Mouse (Mus musculus) liver, embryonic 11.5 days (tissue): ENCODE results near the gene Nhlrc4. TPM values are rescaled to one million over a fixed set of nuclear protein-coding genes. Genes with fewer than 3 reads are reported as not detected.

Experiments used
- ATAC-seq: fragments of 200-750 bp; cut with Nextera tagmentation; replicated peaks from 2 replicates; pipeline ENCODE4 v1.8.0; 2017; ENCODE audit warnings: moderate number of reproducible peaks, mild to moderate bottlenecking, moderate TSS enrichment, moderate library complexity; ENCODE audit not compliant: low FRiP score
- DNase-seq: peaks from one replicate; pipeline ENCODE4 v3.0.0-alpha.2; 2017; ENCODE audit warnings: low spot score
- H3K27ac ChIP-seq: fragments of 300-500 bp; sonication (generic); 2 replicates; pipeline ENCODE4 v1.5.1; 2014; ENCODE audit warnings: mild to moderate bottlenecking, low read depth, low read length, control low read depth
- H3K27me3 ChIP-seq: fragments of 300-500 bp; sonication (generic); replicated peaks from 2 replicates; pipeline ENCODE4 v1.6.1; 2014; ENCODE audit warnings: low read length, mixed read lengths; ENCODE audit not compliant: control insufficient read depth, insufficient read depth
- H3K36me3 ChIP-seq: fragments of 300-500 bp; sonication (generic); 2 replicates; pipeline ENCODE4 v1.6.1; 2014; ENCODE audit warnings: mild to moderate bottlenecking, low read length, moderate library complexity, mixed read lengths; ENCODE audit not compliant: control insufficient read depth, insufficient read depth
- H3K4me1 ChIP-seq: fragments of 300-500 bp; sonication (generic); replicated peaks from 2 replicates; pipeline ENCODE4 v1.6.1; 2014; ENCODE audit warnings: low read length, mixed read lengths; ENCODE audit not compliant: control insufficient read depth, insufficient read depth
- H3K4me2 ChIP-seq: fragments of 300-500 bp; sonication (generic); 2 replicates; pipeline ENCODE4 v1.6.1; 2014; ENCODE audit warnings: mild to moderate bottlenecking, control low read depth, moderate library complexity
- H3K4me3 ChIP-seq: fragments of 300-500 bp; sonication (generic); 2 replicates; pipeline ENCODE4 v1.5.1; 2014; ENCODE audit warnings: low read depth, low read length, control low read depth
- H3K9ac ChIP-seq: fragments of 300-500 bp; sonication (generic); 2 replicates; pipeline ENCODE4 v1.6.1; 2014; ENCODE audit warnings: low read depth, low read length, control low read depth
- H3K9me3 ChIP-seq: fragments of 300-500 bp; sonication (generic); 2 replicates; pipeline ENCODE4 v1.6.1; 2016; ENCODE audit warnings: low read length, inconsistent platforms, mixed read lengths; ENCODE audit not compliant: control insufficient read depth
- WGBS: fragments of 180-500 bp; shearing (Covaris S2); extraction: QIAGEN DNeasy Blood & Tissue Kit; methylation state at CpG from one replicate; pipeline ENCODE4 v1.1.7; 2014; 5-methylcytosine and 5-hydroxymethylcytosine counted together
- polyA plus RNA-seq: library from polyadenylated mRNA; unstranded; fragments of >200 nt; fragmentation: Nextera tagmentation; extraction: Ambion mirVana; gene quantifications from 2 replicates; pipeline ENCODE4 v1.2.1, GENCODE M21; 2014

The Nhlrc4 gene
- polyA plus RNA-seq, 1 experiment from 2014 or later = 0.85 TPM

DNA sequence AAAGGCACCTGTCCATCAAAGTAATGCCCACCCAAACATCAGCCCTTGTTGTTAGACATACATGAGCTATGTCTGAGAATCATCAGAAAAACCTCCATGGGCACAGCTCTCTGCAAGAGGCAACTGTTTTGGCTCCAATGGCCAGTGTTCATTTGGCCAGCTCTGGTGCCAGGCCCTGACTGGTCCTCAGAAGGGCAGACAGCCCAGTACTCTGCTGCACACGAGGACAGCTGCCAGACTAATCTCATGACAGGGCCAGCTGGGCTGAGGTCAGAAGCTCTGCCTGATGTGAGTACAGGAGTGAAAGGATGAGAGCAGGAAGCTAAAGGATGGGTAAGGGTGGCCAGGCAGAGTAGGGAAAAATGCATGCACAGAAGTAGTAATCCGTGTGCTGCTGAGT lies 19.4 kb downstream of the Nhlrc4 start:
- Histone ChIP-seq H3K36me3 (peaks cover 40% of the 10 kb centered on the region), H3K27ac (no peak overlapping the region)
- 77% methylated on average over 2 of the region's 2 CpGs for WGBS

DNA sequence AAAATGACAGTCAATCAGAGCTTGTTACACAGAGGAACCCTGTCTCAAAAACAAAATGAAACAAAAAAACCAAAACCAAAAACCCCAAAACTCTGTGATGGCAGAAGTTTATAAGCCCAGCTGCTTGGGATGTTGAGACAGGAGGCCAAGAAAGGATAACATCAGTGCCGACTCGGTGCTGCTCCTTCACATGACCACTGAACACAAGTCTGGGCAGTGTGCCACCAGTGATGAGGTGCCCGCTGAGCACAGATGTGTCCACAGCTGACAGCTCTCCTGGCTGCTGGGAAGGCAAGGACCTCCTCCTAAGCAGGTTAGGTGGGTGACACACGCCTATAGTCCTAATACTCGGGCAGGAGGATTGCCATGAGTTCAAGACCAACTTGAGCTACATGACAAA lies 22.6 kb downstream of the Nhlrc4 start:
- H3K9me3 ChIP-seq = no peaks in the 10 kb centered on the region
- no peak overlapping the region for H3K27ac ChIP-seq
- H3K4me3 ChIP-seq = no peak overlapping the region
- no peak for ATAC-seq
- H3K36me3 ChIP-seq = peaks cover 15% of the 10 kb centered on the region
- no peak overlapping the region for H3K9ac ChIP-seq
- no peaks in the 10 kb centered on the region for H3K27me3 ChIP-seq
- no peak overlapping the region for H3K4me2 ChIP-seq
- DNase-seq = no peak
- WGBS = 80% methylated on average over 5 of the region's 5 CpGs
- H3K4me1 ChIP-seq = peaks cover 16% of the 10 kb centered on the region

More for the DNA sequence above, 19.4 kb downstream of the Nhlrc4 start:
- H3K4me2 ChIP-seq = no peak overlapping the region
- ATAC-seq (no peak), DNase-seq (no peak)
- no peaks in the 10 kb centered on the region for H3K27me3 ChIP-seq
- H3K4me1 ChIP-seq = 0 out of 2 replicates have a peak, but pooled peaks cover 5% of the 10 kb centered on the region
- no peak overlapping the region for H3K9ac ChIP-seq
- H3K9me3 ChIP-seq = no peaks in the 10 kb centered on the region
- no peak overlapping the region for H3K4me3 ChIP-seq

DNA sequence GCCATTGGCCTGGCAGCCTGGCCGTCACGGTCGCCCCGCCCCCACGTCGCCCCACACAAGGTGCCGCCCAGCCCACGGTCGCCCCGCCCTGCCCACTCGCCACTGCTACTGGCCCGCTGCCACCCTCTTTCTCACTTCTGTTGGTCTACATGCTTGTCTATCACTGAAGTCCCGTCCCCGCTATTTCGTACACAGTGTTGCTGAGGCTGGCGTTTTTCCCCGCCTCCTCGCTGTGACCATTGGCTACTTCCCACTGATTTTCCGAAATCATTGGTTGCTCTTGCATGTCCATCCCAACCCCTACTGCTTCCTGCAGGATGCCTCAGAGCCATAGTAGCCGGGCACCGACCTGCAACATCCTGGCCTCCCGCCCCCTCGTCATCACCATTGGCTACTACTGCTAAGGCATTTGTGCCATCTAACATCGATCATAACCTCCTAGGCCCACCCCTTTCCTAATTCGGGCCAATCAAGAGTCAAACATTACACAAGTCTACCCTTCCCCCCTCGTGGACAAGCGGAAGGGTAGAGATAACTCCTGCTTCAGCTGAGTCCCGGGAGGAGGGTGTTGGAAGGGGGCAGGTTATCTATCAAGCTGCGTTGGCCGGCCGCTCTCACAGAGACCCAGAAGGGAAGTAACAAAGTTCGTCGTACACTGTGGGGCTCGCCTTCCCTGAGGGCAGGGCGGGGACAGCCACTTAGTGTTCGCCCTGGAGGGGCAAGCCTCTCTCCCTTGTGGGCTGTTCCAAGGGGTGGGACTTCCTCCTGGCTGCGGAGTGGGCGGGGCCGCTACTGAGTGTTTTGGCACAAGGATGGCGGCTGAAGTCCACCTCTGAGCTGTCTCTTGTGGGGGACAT lies 24.7 kb downstream of the Nhlrc4 start:
- peak overlapping the region; percentile 93 for H3K4me3 ChIP-seq
- peak; percentile 95 for ATAC-seq
- DNase-seq = peak; percentile 100
- H3K9ac ChIP-seq = peak overlapping the region; percentile 68
- under 1% methylated on average over 31 of the region's 40 CpGs for WGBS
- H3K27ac ChIP-seq = peak overlapping the region; percentile 91
- no peaks in the 10 kb centered on the region for H3K27me3 ChIP-seq
- no peaks in the 10 kb centered on the region for H3K9me3 ChIP-seq
- H3K4me1 ChIP-seq = peaks cover 16% of the 10 kb centered on the region
- H3K4me2 ChIP-seq = peak overlapping the region; percentile 85
- H3K36me3 ChIP-seq = no peaks in the 10 kb centered on the region

DNA sequence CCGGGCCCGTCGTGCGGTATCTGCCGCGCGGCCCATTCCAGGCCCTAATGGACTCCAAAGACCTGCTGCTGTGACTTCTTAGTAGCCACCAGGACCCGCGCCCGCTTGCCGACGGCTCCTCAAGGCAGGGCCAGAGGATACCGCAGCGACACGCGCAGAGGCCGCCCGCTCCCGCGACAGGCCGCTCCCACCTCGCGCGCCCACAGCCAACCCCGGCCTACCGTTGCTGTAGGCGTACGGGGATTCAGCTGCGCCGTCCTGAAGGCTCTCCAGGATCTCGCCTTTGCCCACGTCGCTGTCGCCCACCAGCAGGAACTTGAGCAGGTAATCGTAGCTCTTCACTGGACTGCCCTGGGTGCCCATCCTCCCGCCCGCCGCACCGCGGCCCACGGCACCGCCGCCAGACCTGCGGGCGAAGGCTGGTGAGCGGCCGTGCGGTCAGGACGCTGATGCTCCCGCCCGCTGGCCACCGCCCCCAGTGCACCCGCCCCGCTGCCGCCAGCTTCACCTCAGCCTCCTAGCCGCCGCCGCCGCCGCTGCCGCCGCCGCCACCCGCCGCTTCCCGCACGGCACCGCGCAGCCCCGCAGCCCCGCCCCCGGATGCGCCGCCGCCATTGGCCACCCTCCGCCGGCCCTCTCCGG lies 25.5 kb downstream of the Nhlrc4 start, which contains the start of gene Rab40c:
Rab40c (minus strand) TSS at position 584 of the 642 bp plus-strand sequence.
- H3K9me3 ChIP-seq = no peaks in the 10 kb centered on the region
- no peaks in the 10 kb centered on the region for H3K36me3 ChIP-seq
- peak within 1 kb of the TSS; percentile 88 for H3K9ac ChIP-seq
- H3K4me2 ChIP-seq = peak within 1 kb of the TSS; percentile 97
- WGBS = 1% methylated on average over 55 of the region's 78 CpGs
- peak within 1 kb of the TSS; percentile 93 for H3K4me3 ChIP-seq
- peaks cover 22% of the 10 kb centered on the region for H3K4me1 ChIP-seq
- peak; percentile 54 for DNase-seq
- no peak for ATAC-seq
- H3K27me3 ChIP-seq = no peaks in the 10 kb centered on the region
- H3K27ac ChIP-seq = peak within 1 kb of the TSS; percentile 91

DNA sequence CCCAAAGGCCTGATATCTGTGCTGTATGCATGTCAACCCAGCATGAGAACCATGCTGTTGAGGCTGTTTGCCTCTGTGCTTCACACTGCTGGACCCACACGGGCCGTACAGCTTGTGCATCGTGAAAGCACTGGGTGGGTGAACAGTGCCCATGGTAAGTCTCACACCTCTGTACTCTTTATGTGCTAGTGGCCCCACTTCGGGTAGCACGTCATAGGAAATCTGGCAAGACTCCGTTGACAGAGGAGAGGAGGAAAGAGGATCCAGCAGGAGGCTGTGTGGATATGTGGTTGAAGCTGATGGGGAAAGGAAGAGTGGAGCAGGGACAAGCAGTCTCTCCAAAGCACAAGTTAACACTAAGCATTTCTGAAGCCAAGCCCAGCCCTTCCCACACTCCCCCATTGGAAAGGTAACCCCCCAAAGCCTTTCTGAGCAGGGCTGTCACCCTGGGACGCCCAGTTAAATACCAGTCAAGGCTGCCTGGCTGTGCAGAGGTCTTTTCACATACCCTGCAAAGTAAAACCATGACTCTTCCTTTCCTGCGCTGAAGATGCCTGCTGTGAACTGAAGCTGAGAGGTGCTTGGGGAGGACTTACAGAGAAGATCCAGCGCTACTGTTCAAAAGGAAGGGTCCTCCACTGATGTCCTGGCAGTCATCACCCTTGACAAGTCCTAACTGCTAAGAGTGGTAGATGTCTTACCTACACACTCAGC lies 26.6 kb downstream of the Nhlrc4 start:
- DNase-seq (no peak), ATAC-seq (no peak)
- Histone ChIP-seq H3K27me3 (no peaks in the 10 kb centered on the region), H3K36me3 (0 out of 2 replicates have a peak, but pooled peaks cover 2% of the 10 kb centered on the region), H3K4me3 (peak overlapping the region; percentile 93), H3K4me1 (peaks cover 32% of the 10 kb centered on the region), H3K9ac (peak overlapping the region; percentile 88), H3K9me3 (no peaks in the 10 kb centered on the region), H3K27ac (no peak overlapping the region), H3K4me2 (peak overlapping the region; percentile 97)
- WGBS = 83% methylated on average over 9 of the region's 9 CpGs

DNA sequence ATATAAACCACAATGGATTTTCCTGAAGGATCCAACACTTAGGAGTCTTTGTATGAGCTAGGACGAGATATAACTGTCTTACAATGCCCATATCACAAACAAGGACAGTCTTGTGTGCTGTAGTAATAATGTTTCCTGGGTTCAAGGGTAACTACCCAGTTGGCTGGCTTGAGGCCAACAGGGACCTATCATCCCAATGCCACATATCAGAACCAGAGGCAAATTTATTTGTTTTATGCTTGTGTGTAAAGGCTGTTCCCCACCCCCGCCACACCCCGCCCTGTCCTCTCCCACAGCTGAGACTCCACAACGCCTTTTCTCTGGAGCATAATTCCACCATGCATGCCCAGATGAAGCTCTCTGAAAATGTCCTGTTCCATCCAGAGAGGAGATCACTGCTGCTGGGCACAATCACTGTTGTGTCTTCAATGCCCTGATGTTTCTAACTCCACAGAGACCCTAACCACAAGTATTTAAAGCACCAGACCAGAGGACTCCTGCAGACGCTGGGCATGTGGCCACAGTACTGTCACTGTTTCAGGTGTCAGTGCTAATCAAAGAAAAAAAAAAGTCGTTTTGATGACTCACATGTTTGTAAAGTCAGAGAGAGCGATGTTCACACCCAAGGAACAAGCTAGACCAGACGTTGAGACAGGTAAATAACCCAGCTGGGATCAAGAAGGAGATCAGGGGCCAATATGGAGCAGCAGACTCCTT lies 27.7 kb downstream of the Nhlrc4 start:
- H3K9ac ChIP-seq = no peak overlapping the region
- DNase-seq (no peak), ATAC-seq (no peak)
- no peak overlapping the region for H3K4me3 ChIP-seq
- no peak overlapping the region for H3K4me2 ChIP-seq
- no peak overlapping the region for H3K27ac ChIP-seq
- WGBS = 77% methylated on average over 8 of the region's 8 CpGs
- H3K36me3 ChIP-seq = 0 out of 2 replicates have a peak, but pooled peaks cover 2% of the 10 kb centered on the region
- peaks cover 32% of the 10 kb centered on the region for H3K4me1 ChIP-seq
- no peaks in the 10 kb centered on the region for H3K27me3 ChIP-seq
- H3K9me3 ChIP-seq = no peaks in the 10 kb centered on the region

DNA sequence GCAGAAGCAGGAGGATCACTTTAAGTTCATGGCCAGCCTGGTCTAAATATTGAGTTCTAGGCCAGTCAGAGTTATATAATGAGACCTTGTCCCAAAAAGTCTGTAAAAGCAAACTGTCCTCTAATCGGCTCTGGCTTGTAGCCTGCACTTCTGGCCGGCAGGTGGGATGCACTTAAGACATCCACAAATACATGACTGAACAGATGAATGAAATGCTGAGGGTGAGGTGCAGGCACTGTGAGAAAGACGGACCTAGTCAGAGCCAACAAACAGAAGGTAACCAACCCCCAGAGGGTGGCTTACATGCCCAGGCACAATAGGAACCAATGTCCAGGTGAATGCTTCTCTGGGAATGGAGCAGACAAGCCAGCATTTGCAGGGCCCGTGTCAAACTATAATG lies 30.5 kb downstream of the Nhlrc4 start:
- DNase-seq = no peak
- ATAC-seq = no peak
- no peak overlapping the region for H3K4me2 ChIP-seq
- peaks cover 27% of the 10 kb centered on the region for H3K4me1 ChIP-seq
- 0 out of 2 replicates have a peak, but pooled peaks cover 2% of the 10 kb centered on the region for H3K36me3 ChIP-seq
- no peak overlapping the region for H3K27ac ChIP-seq
- WGBS = 52% methylated on average over 4 of the region's 4 CpGs
- H3K27me3 ChIP-seq = no peaks in the 10 kb centered on the region
- no peak overlapping the region for H3K4me3 ChIP-seq
- H3K9me3 ChIP-seq = no peaks in the 10 kb centered on the region
- no peak overlapping the region for H3K9ac ChIP-seq

DNA sequence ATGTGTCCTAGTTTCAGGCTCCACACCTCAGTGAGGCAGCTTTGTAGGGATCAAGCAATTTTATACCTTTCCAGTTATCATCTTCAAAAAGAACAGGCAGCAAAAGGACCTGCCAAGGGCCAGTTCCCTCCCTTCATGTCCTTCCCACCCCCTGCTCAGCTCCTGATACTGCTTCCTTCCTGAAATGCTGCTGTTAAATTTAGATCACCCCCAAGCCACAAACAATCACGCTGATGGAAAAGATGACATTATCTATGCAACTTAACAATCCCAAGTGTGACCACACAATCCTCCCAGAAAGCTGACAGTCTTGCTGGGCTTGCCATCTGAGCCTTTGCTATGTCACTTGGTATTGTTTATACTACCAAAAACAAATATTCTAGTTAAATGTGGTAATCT lies 30.9 kb downstream of the Nhlrc4 start:
- 29% methylated on average over 1 of the region's 1 CpGs for WGBS
- no peak overlapping the region for H3K27ac ChIP-seq
- no peaks in the 10 kb centered on the region for H3K9me3 ChIP-seq
- H3K4me3 ChIP-seq = no peak overlapping the region
- H3K27me3 ChIP-seq = no peaks in the 10 kb centered on the region
- ATAC-seq = no peak
- H3K36me3 ChIP-seq = 0 out of 2 replicates have a peak, but pooled peaks cover 2% of the 10 kb centered on the region
- peaks cover 27% of the 10 kb centered on the region for H3K4me1 ChIP-seq
- no peak overlapping the region; the same call in 1 of the 2 replicates for H3K9ac ChIP-seq
- peak overlapping the region; percentile 39 for H3K4me2 ChIP-seq
- no peak for DNase-seq
